Mouse (Mus musculus): Measurements from ENCODE around the gene Spaca1.
"Not testable (repeated sequence)": the region's sequence is repeated elsewhere in the genome, so short reads cannot be mapped to it uniquely, and the experiment has no call there.

Spaca1 gene

GRCm38 (mm10) chr4:34049571-34050255, at the start of gene Spaca1:
Spaca1 (minus strand) TSS chr4:34050191.
- peak; percentile 9 for DNase-seq (ENCODE audit: low spot score)

- not testable (repeated sequence) for DNase-seq (ENCODE audit: low spot score)
These were observed 37.3 kb upstream of the Spaca1 start for GRCm38 (mm10) chr4:34087286-34087685.

- DNase-seq (ENCODE audit: low spot score), result peak; percentile 54
These were observed 31.1 kb upstream of the Spaca1 start for GRCm38 (mm10) chr4:34081064-34081463.

- no peak for DNase-seq (ENCODE audit: low spot score)
These were observed 19.0 kb upstream of the Spaca1 start for GRCm38 (mm10) chr4:34069002-34069401.

GRCm38 (mm10) chr4:34058320-34058719, 8.3 kb upstream of the Spaca1 start:
- DNase-seq (ENCODE audit: low spot score), result no peak

- DNase-seq (ENCODE audit: low spot score), result no peak
These were observed 23.2 kb downstream of the Spaca1 start for GRCm38 (mm10) chr4:34026771-34027170.

GRCm38 (mm10) chr4:34021456-34021855, 28.5 kb downstream of the Spaca1 start:
- peak; percentile 65 for DNase-seq (ENCODE audit: low spot score)

GRCm38 (mm10) chr4:33996382-33996781, 53.6 kb downstream of the Spaca1 start:
- no peak for DNase-seq (ENCODE audit: low spot score)

GRCm38 (mm10) chr4:33992687-33993086, 57.3 kb downstream of the Spaca1 start:
- DNase-seq (ENCODE audit: low spot score), result no peak

GRCm38 (mm10) chr4:33988466-33989089, 61.4 kb downstream of the Spaca1 start:
- no peak for DNase-seq (ENCODE audit: low spot score)
